Mouse (Mus musculus): ENCODE measurements at regions not wholly inside any gene's neighbourhood (a gene's known extent, or its start where the extent isn't known, plus 50 kb on each side); places are given as distances from the start of the nearest gene placed in this dataset.

DNA sequence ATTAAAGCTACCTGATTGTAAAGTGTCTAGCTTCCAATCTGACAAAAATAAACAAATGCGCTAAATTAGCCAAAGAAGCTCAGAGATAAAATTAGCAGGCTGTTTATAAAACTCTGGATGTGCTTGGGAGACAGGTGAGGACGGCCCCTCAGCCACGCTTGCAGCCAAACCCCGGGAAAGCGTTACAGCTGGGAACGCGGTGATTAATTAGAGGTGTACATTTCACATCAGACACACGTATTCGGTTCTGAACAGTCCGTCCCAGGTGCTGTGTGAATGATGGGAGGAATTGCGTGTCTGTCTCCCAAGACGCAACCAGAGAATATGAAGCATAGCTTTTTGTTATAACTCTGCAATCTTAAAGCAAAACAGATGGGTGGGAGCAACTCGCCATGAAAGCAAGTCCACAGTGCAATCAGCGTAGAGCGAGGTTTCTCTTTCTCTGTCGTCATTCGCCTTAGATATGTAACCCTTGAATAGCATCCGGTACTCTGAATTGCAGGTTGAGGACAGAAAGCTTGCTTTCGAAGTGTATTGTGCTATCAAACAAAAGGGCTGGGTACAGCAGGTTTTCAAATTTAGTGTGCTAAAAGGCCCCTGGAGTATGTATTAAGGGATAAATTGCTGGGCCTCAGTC, 123.0 kb upstream of the Fn1 start:
- peak overlapping the region; percentile 1; the same call in 1 of the 2 replicates for H3K4me3 ChIP-seq (ENCODE audit: low read depth, low read length)
- H3K9ac ChIP-seq: no peak overlapping the region
- WGBS: 36% methylated on average over 19 of the region's 19 CpGs
- no peaks in the 10 kb centered on the region for H3K9me3 ChIP-seq (ENCODE audit: low read depth, low read length)
- H3K4me1 ChIP-seq (ENCODE audit: insufficient read depth): no peaks in the 10 kb centered on the region
- no peaks in the 10 kb centered on the region for H3K27me3 ChIP-seq (ENCODE audit: insufficient read depth, low read length)
- peak overlapping the region; percentile 44; the same call in 1 of the 2 replicates for H3K4me2 ChIP-seq
- no peak for ATAC-seq (ENCODE audit: insufficient read depth)
- no peaks in the 10 kb centered on the region for H3K36me3 ChIP-seq (ENCODE audit: insufficient read depth)
- DNase-seq: no peak
- no peak for TF ChIP-seq CTCF (IDR thresholded peaks at IDR 0.05; ENCODE audit: low read depth)
- no peak overlapping the region for H3K27ac ChIP-seq (ENCODE audit: low read depth)

DNA sequence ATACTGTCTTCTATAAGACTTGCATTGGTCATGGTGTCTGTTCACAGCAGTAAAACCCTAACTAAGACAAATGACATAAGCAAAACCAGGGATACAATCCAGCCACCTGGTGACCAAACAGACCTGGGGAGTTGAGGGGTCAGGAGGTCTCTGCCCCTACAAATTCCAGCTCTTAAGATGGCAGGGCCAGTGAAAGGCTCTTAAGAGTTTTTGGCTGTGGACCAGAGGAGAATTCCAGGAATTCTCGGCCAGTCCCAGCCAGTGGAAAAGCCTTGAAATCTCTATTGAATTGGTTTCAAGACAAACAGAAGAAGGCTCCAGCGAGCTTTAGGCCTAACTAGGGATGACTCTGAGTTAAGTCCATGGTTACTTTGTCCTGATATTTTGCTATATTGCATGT, 119.5 kb upstream of the Fn1 start:
- H3K4me2 ChIP-seq: no peak overlapping the region
- no peak for TF ChIP-seq CTCF (IDR thresholded peaks at IDR 0.05; ENCODE audit: low read depth)
- DNase-seq: peak; percentile 41
- no peaks in the 10 kb centered on the region for H3K4me1 ChIP-seq (ENCODE audit: insufficient read depth)
- H3K27me3 ChIP-seq (ENCODE audit: insufficient read depth, low read length): no peaks in the 10 kb centered on the region
- 57% methylated on average over 2 of the region's 2 CpGs for WGBS
- H3K9ac ChIP-seq: no peak overlapping the region
- ATAC-seq (ENCODE audit: insufficient read depth): no peak
- no peak overlapping the region for H3K27ac ChIP-seq (ENCODE audit: low read depth)
- H3K9me3 ChIP-seq (ENCODE audit: low read depth, low read length): no peaks in the 10 kb centered on the region
- H3K36me3 ChIP-seq (ENCODE audit: insufficient read depth): no peaks in the 10 kb centered on the region
- H3K4me3 ChIP-seq (ENCODE audit: low read depth, low read length): no peak overlapping the region

DNA sequence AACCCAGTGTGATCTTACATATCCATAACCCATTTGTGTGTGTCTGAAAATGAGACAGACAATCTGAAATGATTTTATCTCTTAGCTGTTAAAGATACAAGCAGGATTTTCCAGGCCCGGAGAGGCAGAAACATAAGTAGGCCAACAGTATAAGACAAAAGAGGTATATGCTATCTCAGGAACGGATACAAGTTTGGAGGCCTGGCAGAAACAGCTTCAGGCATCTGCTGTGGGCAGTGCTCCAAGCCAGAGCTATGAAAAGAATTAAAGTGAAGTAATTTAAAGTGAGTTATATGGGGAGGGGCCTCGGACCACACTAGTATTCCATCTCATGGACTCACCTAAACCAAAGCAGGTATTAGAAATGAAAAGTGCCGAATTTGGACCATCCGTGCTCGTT, 118.8 kb upstream of the Fn1 start:
- no peak overlapping the region for H3K9ac ChIP-seq
- WGBS: 79% methylated on average over 6 of the region's 6 CpGs
- no peaks in the 10 kb centered on the region for H3K9me3 ChIP-seq (ENCODE audit: low read depth, low read length)
- H3K27me3 ChIP-seq (ENCODE audit: insufficient read depth, low read length): no peaks in the 10 kb centered on the region
- no peaks in the 10 kb centered on the region for H3K4me1 ChIP-seq (ENCODE audit: insufficient read depth)
- no peak for ATAC-seq (ENCODE audit: insufficient read depth)
- no peak overlapping the region for H3K4me3 ChIP-seq (ENCODE audit: low read depth, low read length)
- DNase-seq: no peak
- no peak overlapping the region for H3K4me2 ChIP-seq
- TF ChIP-seq CTCF (IDR thresholded peaks at IDR 0.05; ENCODE audit: low read depth): no peak
- H3K36me3 ChIP-seq (ENCODE audit: insufficient read depth): no peaks in the 10 kb centered on the region
- H3K27ac ChIP-seq (ENCODE audit: low read depth): no peak overlapping the region

DNA sequence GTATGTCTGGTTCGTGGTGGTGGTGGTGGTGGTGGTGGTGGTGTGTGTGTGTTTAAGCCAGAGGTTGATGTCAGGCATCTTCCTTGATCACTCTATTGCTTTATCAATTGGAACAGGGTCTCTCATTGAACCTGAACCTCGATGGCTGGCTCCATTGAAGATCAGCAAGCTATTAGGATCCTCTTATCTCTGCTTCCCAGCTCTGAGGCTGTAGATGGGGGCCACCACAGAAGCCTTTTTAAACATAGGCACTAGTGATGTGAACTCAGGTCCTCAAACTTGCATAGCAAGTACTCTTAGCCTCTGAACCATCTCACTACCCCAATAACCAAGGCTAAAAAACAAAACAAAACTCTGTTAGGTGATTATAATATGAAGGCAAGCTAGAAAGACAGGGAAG, 116.6 kb upstream of the Fn1 start:
- H3K4me3 ChIP-seq (ENCODE audit: low read depth, low read length): no peak overlapping the region
- no peak for DNase-seq
- H3K27me3 ChIP-seq (ENCODE audit: insufficient read depth, low read length): no peaks in the 10 kb centered on the region
- no peak overlapping the region for H3K27ac ChIP-seq (ENCODE audit: low read depth)
- no peak for ATAC-seq (ENCODE audit: insufficient read depth)
- TF ChIP-seq CTCF (IDR thresholded peaks at IDR 0.05; ENCODE audit: low read depth): no peak
- 0 out of 2 replicates have a peak, but pooled peaks cover 3% of the 10 kb centered on the region for H3K4me1 ChIP-seq (ENCODE audit: insufficient read depth)
- 35% methylated on average over 2 of the region's 2 CpGs for WGBS
- H3K36me3 ChIP-seq (ENCODE audit: insufficient read depth): no peaks in the 10 kb centered on the region
- no peaks in the 10 kb centered on the region for H3K9me3 ChIP-seq (ENCODE audit: low read depth, low read length)
- H3K9ac ChIP-seq: no peak overlapping the region
- no peak overlapping the region for H3K4me2 ChIP-seq

DNA sequence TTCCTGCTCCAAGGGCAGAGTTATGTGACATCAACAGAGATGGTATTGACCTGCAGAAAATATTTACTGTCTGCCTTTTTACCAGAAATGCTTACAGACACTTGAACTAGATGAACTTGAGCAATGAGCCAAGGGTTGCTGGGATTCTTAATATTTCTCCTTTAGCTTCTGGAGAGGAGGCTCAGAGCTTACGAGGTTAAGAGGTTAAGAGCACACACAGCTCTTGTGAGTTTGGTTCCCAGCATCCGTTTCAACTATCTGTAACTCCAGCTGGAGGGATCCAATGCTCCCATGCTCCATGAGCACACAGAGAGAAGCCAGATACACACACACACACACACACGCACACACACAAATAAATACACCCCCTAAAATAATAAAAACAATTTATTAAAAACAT, 114.7 kb upstream of the Fn1 start:
- no peak overlapping the region for H3K4me3 ChIP-seq (ENCODE audit: low read depth, low read length)
- no peak for ATAC-seq (ENCODE audit: insufficient read depth)
- WGBS: 54% methylated on average over 3 of the region's 3 CpGs
- no peaks in the 10 kb centered on the region for H3K9me3 ChIP-seq (ENCODE audit: low read depth, low read length)
- no peaks in the 10 kb centered on the region for H3K36me3 ChIP-seq (ENCODE audit: insufficient read depth)
- no peak overlapping the region for H3K9ac ChIP-seq
- no peak overlapping the region for H3K4me2 ChIP-seq
- H3K4me1 ChIP-seq (ENCODE audit: insufficient read depth): 0 out of 2 replicates have a peak, but pooled peaks cover 3% of the 10 kb centered on the region
- H3K27me3 ChIP-seq (ENCODE audit: insufficient read depth, low read length): no peaks in the 10 kb centered on the region
- no peak for TF ChIP-seq CTCF (IDR thresholded peaks at IDR 0.05; ENCODE audit: low read depth)
- no peak overlapping the region for H3K27ac ChIP-seq (ENCODE audit: low read depth)
- DNase-seq: no peak

GRCm38 (mm10) chr1:71767076-71767475, 114.1 kb upstream of the Fn1 start:
- 38% methylated on average over 5 of the region's 5 CpGs for WGBS
- ATAC-seq (ENCODE audit: insufficient read depth) (no peak; the same call in 1 of the 2 replicates), DNase-seq (peak; percentile 48)
- H3K4me2 ChIP-seq: no peak overlapping the region
- H3K36me3 ChIP-seq (ENCODE audit: insufficient read depth): no peaks in the 10 kb centered on the region
- H3K4me3 ChIP-seq (ENCODE audit: low read depth, low read length): no peak overlapping the region
- H3K27me3 ChIP-seq (ENCODE audit: insufficient read depth, low read length): no peaks in the 10 kb centered on the region
- no peaks in the 10 kb centered on the region for H3K9me3 ChIP-seq (ENCODE audit: low read depth, low read length)
- 0 out of 2 replicates have a peak, but pooled peaks cover 3% of the 10 kb centered on the region for H3K4me1 ChIP-seq (ENCODE audit: insufficient read depth)
- TF ChIP-seq CTCF (IDR thresholded peaks at IDR 0.05; ENCODE audit: low read depth): no peak
- no peak overlapping the region for H3K9ac ChIP-seq
- no peak overlapping the region for H3K27ac ChIP-seq (ENCODE audit: low read depth)

DNA sequence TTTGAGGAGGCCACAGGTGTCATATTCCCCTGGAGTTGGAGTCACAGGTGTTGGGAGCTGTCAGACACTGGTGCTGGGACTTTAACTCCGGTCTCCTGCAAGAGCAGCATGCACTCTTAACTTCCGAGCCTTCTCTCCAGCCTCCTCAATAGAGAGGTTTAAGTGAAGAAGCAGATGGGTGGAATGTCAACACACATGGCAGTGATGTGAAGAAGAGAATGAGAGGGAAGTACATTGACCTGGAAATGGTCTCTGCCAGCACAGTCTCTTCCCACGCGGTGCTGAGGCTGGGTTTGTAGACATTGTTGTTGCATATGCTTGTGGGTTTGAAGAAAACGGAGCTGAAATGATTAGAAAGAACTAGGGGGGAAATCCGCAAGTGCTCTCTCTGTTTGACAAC, 112.0 kb upstream of the Fn1 start:
- no peaks in the 10 kb centered on the region for H3K9me3 ChIP-seq (ENCODE audit: low read depth, low read length)
- no peak overlapping the region for H3K4me3 ChIP-seq (ENCODE audit: low read depth, low read length)
- TF ChIP-seq CTCF (IDR thresholded peaks at IDR 0.05; ENCODE audit: low read depth): no peak
- no peaks in the 10 kb centered on the region for H3K36me3 ChIP-seq (ENCODE audit: insufficient read depth)
- no peak overlapping the region for H3K27ac ChIP-seq (ENCODE audit: low read depth)
- H3K27me3 ChIP-seq (ENCODE audit: insufficient read depth, low read length): no peaks in the 10 kb centered on the region
- no peak overlapping the region for H3K9ac ChIP-seq
- H3K4me2 ChIP-seq: no peak overlapping the region
- ATAC-seq (ENCODE audit: insufficient read depth): no peak
- H3K4me1 ChIP-seq (ENCODE audit: insufficient read depth): peaks cover 6% of the 10 kb centered on the region; the same call in 1 of the 2 replicates
- no peak for DNase-seq
- WGBS: 58% methylated on average over 6 of the region's 6 CpGs

Measured in lung, embryonic 14.5 days (tissue).